Mouse (Mus musculus) Patski (cell line): ENCODE measurements around the gene Zc3h18. TPM values are rescaled to one million over a fixed set of nuclear protein-coding genes. Genes with fewer than 3 reads are reported as not detected.

ENCODE experiments used
- ATAC-seq: fragments of 100-300 bp; one replicate; pipeline ENCODE4 v1.8.0; 2021
- CTCF ChIA-PET: fragments of 350-600 bp; sonication (Branson Sonifier 250); formaldehyde crosslinking; loops from one replicate; lab custom pipeline; 2022; ENCODE audit warnings: inconsistent platforms; lab: Charles Lee
- POLR2A ChIA-PET: fragments of 350-600 bp; sonication (Branson Sonifier 250); formaldehyde crosslinking; loops from one replicate; lab custom pipeline; 2022; ENCODE audit warnings: antibody characterized with exemption, inconsistent platforms; lab: Charles Lee
- DNase-seq: peaks from one replicate; pipeline ENCODE4 v3.0.0-alpha.2; 2011; ENCODE audit warnings: low read depth, low spot score
- H3K27me3 ChIP-seq: fragments of 371-371 bp; one replicate; pipeline ENCODE4 v1.5.1; 2021
- CTCF ChIP-seq: fragments of 100-300 bp; IDR thresholded peaks from one replicate; pipeline ENCODE4 v1.5.1; 2021
- in situ Hi-C: fragments of 300-500 bp; cut with MboI; formaldehyde crosslinking; loops from 3 replicates; pipeline ENCODE4 v1.11.1; 2018; ENCODE audit warnings: low pct_unique_long_range_greater_than_20kb, mixed read lengths
- polyA plus RNA-seq: library from polyadenylated mRNA; unstranded; gene quantifications from one replicate; pipeline ENCODE4 v1.2.3, GENCODE M21; 2021

Zc3h18 gene
- polyA plus RNA-seq, 1 experiment from 2014 or later = 54.1 TPM

- ATAC-seq (peak; percentile 3), DNase-seq (no peak)
- ChIA-PET POLR2A (interaction anchor here (0.7 to 2.5 kb wide), 2 partner anchors 10 to 42 kb away, joined by 3 to 11 read pairs; partner anchors contain the start of gene Cyba), CTCF (interaction anchor here (0.9 to 2.7 kb wide), 6 partner anchors 10 to 124 kb away, joined by 3 to 12 read pairs (median 4); partner anchors contain the start of genes Cyba and Snai3)
- H3K27me3 ChIP-seq = no peaks in the 10 kb centered on the region
- in situ Hi-C loops = no loop called here
- no peak for TF ChIP-seq CTCF
Observed at GRCm38 (mm10) chr8:122442781-122443180, 66.4 kb downstream of the Zc3h18 start.

- TF ChIP-seq CTCF = no peak
- ATAC-seq (peak; percentile 91), DNase-seq (peak; percentile 97)
- in situ Hi-C loops = no loop called here
- POLR2A ChIA-PET = interaction anchor here (0.8 to 2.5 kb wide), 8 partner anchors 11 to 106 kb away, joined by 3 to 11 read pairs (median 4); partner anchors contain the start of gene Cyba
- no peaks in the 10 kb centered on the region for H3K27me3 ChIP-seq
- CTCF ChIA-PET = interaction anchor here (0.8 to 2.7 kb wide), 7 partner anchors 11 to 123 kb away, joined by 3 to 12 read pairs (median 4); partner anchors contain the start of genes Cyba and Snai3
Observed at GRCm38 (mm10) chr8:122443262-122444006, 67.0 kb downstream of the Zc3h18 start, which contains the start of gene Mvd. Gene Mvd (minus strand): TSS chr8:122443422.

- no peak for ATAC-seq
Observed at GRCm38 (mm10) chr8:122444058-122444748, 67.8 kb downstream of the Zc3h18 start.

GRCm38 (mm10) chr8:122445203-122445602, 68.8 kb downstream of the Zc3h18 start:
- DNase-seq (no peak), ATAC-seq (no peak)
- in situ Hi-C loops = no loop called here
- TF ChIP-seq CTCF = no peak
- POLR2A ChIA-PET = no interaction called here
- CTCF ChIA-PET = interaction anchor here (1.2 to 2.7 kb wide), 4 partner anchors 12 to 24 kb away, joined by 3 to 12 read pairs (median 4); partner anchors contain the start of gene Snai3
- H3K27me3 ChIP-seq = no peaks in the 10 kb centered on the region

More at GRCm38 (mm10) chr8:122444058-122444748, 67.8 kb downstream of the Zc3h18 start:
- no peak for TF ChIP-seq CTCF
- POLR2A ChIA-PET = interaction anchor here (0.6 to 1.4 kb wide), 9 partner anchors 15 to 221 kb away, joined by 3 to 5 read pairs (median 3); no protein-coding TSS in a partner anchor
- in situ Hi-C loops = no loop called here
- no peaks in the 10 kb centered on the region for H3K27me3 ChIP-seq
- CTCF ChIA-PET = interaction anchor here (0.8 to 2.7 kb wide), 9 partner anchors 12 to 123 kb away, joined by 3 to 12 read pairs (median 4); partner anchors contain the start of genes Cyba and Snai3
- DNase-seq = peak; percentile 87

GRCm38 (mm10) chr8:122451161-122451703, 74.8 kb downstream of the Zc3h18 start:
- CTCF ChIA-PET = no interaction called here
- in situ Hi-C loops = no loop called here
- POLR2A ChIA-PET = no interaction called here
- no peak for TF ChIP-seq CTCF
- ATAC-seq (no peak), DNase-seq (no peak)
- H3K27me3 ChIP-seq = no peaks in the 10 kb centered on the region

GRCm38 (mm10) chr8:122452154-122452553, 75.7 kb downstream of the Zc3h18 start:
- ChIA-PET CTCF (no interaction called here), POLR2A (interaction anchor here (0.7 kb wide), 1 partner anchor 9 kb away, joined by 3 read pairs; no protein-coding TSS in a partner anchor)
- in situ Hi-C loops = no loop called here
- ATAC-seq (no peak), DNase-seq (no peak)
- TF ChIP-seq CTCF = no peak
- no peaks in the 10 kb centered on the region for H3K27me3 ChIP-seq

- ChIA-PET POLR2A (no interaction called here), CTCF (no interaction called here)
- H3K27me3 ChIP-seq = no peaks in the 10 kb centered on the region
- in situ Hi-C loops = no loop called here
- TF ChIP-seq CTCF = no peak
- ATAC-seq (no peak), DNase-seq (no peak)
Observed at GRCm38 (mm10) chr8:122454409-122454808, 78.0 kb downstream of the Zc3h18 start.

- no peaks in the 10 kb centered on the region for H3K27me3 ChIP-seq
- ATAC-seq (no peak), DNase-seq (no peak)
- ChIA-PET CTCF (interaction anchor here (1.0 to 1.3 kb wide), 2 partner anchors 12 to 37 kb away, joined by 3 to 4 read pairs; no protein-coding TSS in a partner anchor), POLR2A (no interaction called here)
- no peak for TF ChIP-seq CTCF
- in situ Hi-C loops = no loop called here
Observed at GRCm38 (mm10) chr8:122457171-122457570, 80.8 kb downstream of the Zc3h18 start.

GRCm38 (mm10) chr8:122459218-122459900, 83.0 kb downstream of the Zc3h18 start:
- CTCF ChIA-PET = interaction anchor here (2.3 kb wide), 1 partner anchor 15 kb away, joined by 12 read pairs; the partner anchor contains the start of gene Mvd

More at GRCm38 (mm10) chr8:122459218-122459900, 83.0 kb downstream of the Zc3h18 start:
- H3K27me3 ChIP-seq = no peaks in the 10 kb centered on the region
- TF ChIP-seq CTCF = no peak
- ATAC-seq (no peak), DNase-seq (no peak)
- in situ Hi-C loops = no loop called here
- POLR2A ChIA-PET = interaction anchor here (0.6 to 0.8 kb wide), 2 partner anchors 15 to 36 kb away, joined by 3 read pairs; no protein-coding TSS in a partner anchor
